Mouse (Mus musculus) embryonic facial prominence, embryonic 10.5 days (tissue): ENCODE results near the gene Ankzf1. TPM values are rescaled to one million over a fixed set of nuclear protein-coding genes. Genes with fewer than 3 reads are reported as not detected.
"Not testable (repeated sequence)": the region's sequence is repeated elsewhere in the genome, so short reads cannot be mapped to it uniquely, and the experiment has no call there.

Source experiments
- DNase-seq: peaks from one replicate; pipeline ENCODE4 v3.0.0-alpha.2; 2017; ENCODE audit warnings: low spot score
- H3K27ac ChIP-seq: fragments of 300-500 bp; sonication (generic); replicated peaks from 2 replicates; pipeline ENCODE4 v1.5.1; 2016; ENCODE audit warnings: mild to moderate bottlenecking
- H3K27me3 ChIP-seq: fragments of 300-500 bp; sonication (generic); replicated peaks from 2 replicates; pipeline ENCODE4 v1.6.1; 2016; ENCODE audit warnings: low read depth, mild to moderate bottlenecking; ENCODE audit not compliant: poor library complexity, severe bottlenecking
- H3K36me3 ChIP-seq: fragments of 300-500 bp; sonication (generic); replicated peaks from 2 replicates; pipeline ENCODE4 v1.6.1; 2016; ENCODE audit warnings: mild to moderate bottlenecking, moderate library complexity
- H3K4me1 ChIP-seq: fragments of 300-500 bp; sonication (generic); 2 replicates; pipeline ENCODE4 v1.6.1; 2016
- H3K4me3 ChIP-seq: fragments of 300-500 bp; sonication (generic); 2 replicates; pipeline ENCODE4 v1.5.1; 2016; ENCODE audit warnings: mild to moderate bottlenecking, moderate library complexity
- H3K9me3 ChIP-seq: fragments of 300-500 bp; sonication (generic); 2 replicates; pipeline ENCODE4 v1.6.1; 2016; ENCODE audit warnings: mild to moderate bottlenecking
- WGBS: fragments of 180-500 bp; shearing (Covaris S2); methylation state at CpG from one replicate; pipeline ENCODE4 v1.1.7; 2016; 5-methylcytosine and 5-hydroxymethylcytosine counted together
- polyA plus RNA-seq: library from polyadenylated mRNA; unstranded; fragments of >200 nt; fragmentation: Nextera tagmentation; extraction: Ambion mirVana; gene quantifications from 2 replicates; pipeline ENCODE4 v1.2.1, GENCODE M21; 2016

Ankzf1 gene
- polyA plus RNA-seq, 1 experiment from 2014 or later = 22.9 TPM

GRCm38 (mm10) chr1:75219078-75219477 lies 27.1 kb downstream of the Ankzf1 start:
- Histone ChIP-seq H3K27ac (no peak overlapping the region), H3K36me3 (peaks cover 21% of the 10 kb centered on the region), H3K27me3 (peaks cover 85% of the 10 kb centered on the region), H3K4me3 (peak overlapping the region; percentile 63), H3K9me3 (no peaks in the 10 kb centered on the region), H3K4me1 (peaks cover 25% of the 10 kb centered on the region)
- under 1% methylated on average over 24 of the region's 24 CpGs for WGBS
- DNase-seq = peak; percentile 80

- no peaks in the 10 kb centered on the region for H3K9me3 ChIP-seq
- H3K4me1 ChIP-seq = peaks cover 25% of the 10 kb centered on the region
- peak within 1 kb of the TSS; percentile 32; the same call in 1 of the 2 replicates for H3K27ac ChIP-seq
- peak; percentile 60 for DNase-seq
- H3K4me3 ChIP-seq = peak within 1 kb of the TSS; percentile 63
- peaks cover 16% of the 10 kb centered on the region for H3K36me3 ChIP-seq
- peaks cover 85% of the 10 kb centered on the region for H3K27me3 ChIP-seq
- WGBS = 1% methylated on average over 34 of the region's 34 CpGs
Measured at GRCm38 (mm10) chr1:75219531-75219930, 27.6 kb downstream of the Ankzf1 start, which contains the start of gene Tuba4a. TSS of gene Tuba4a (minus strand) at chr1:75219865.

GRCm38 (mm10) chr1:75221538-75221937 lies 29.6 kb downstream of the Ankzf1 start:
- Histone ChIP-seq H3K4me3 (no peak overlapping the region), H3K27ac (no peak overlapping the region), H3K36me3 (no peaks in the 10 kb centered on the region), H3K9me3 (no peaks in the 10 kb centered on the region), H3K4me1 (peaks cover 25% of the 10 kb centered on the region), H3K27me3 (peaks cover 71% of the 10 kb centered on the region)
- 84% methylated on average over 3 of the region's 3 CpGs for WGBS
- no peak for DNase-seq

- Histone ChIP-seq H3K9me3 (no peaks in the 10 kb centered on the region), H3K36me3 (no peaks in the 10 kb centered on the region), H3K27me3 (peaks cover 57% of the 10 kb centered on the region), H3K4me1 (peaks cover 20% of the 10 kb centered on the region), H3K27ac (no peak overlapping the region), H3K4me3 (no peak overlapping the region)
- DNase-seq = no peak
- 82% methylated on average over 6 of the region's 6 CpGs for WGBS
Measured at GRCm38 (mm10) chr1:75222926-75223325, 31.0 kb downstream of the Ankzf1 start.

GRCm38 (mm10) chr1:75223532-75223931 lies 31.6 kb downstream of the Ankzf1 start:
- Histone ChIP-seq H3K27me3 (peaks cover 51% of the 10 kb centered on the region), H3K4me1 (peaks cover 14% of the 10 kb centered on the region), H3K9me3 (no peaks in the 10 kb centered on the region), H3K27ac (no peak overlapping the region), H3K4me3 (no peak overlapping the region), H3K36me3 (no peaks in the 10 kb centered on the region)
- no peak for DNase-seq
- WGBS = 77% methylated on average over 6 of the region's 6 CpGs

- Histone ChIP-seq H3K4me3 (no peak overlapping the region), H3K27me3 (peaks cover 31% of the 10 kb centered on the region), H3K27ac (no peak overlapping the region), H3K36me3 (no peaks in the 10 kb centered on the region), H3K9me3 (no peaks in the 10 kb centered on the region), H3K4me1 (no peaks in the 10 kb centered on the region)
- WGBS = 75% methylated on average over 3 of the region's 3 CpGs
- DNase-seq = no peak
Measured at GRCm38 (mm10) chr1:75225473-75225872, 33.5 kb downstream of the Ankzf1 start.

GRCm38 (mm10) chr1:75226138-75226537 lies 34.2 kb downstream of the Ankzf1 start:
- no peak overlapping the region for H3K4me3 ChIP-seq
- H3K36me3 ChIP-seq = no peaks in the 10 kb centered on the region
- no peak overlapping the region for H3K27ac ChIP-seq
- H3K27me3 ChIP-seq = peaks cover 25% of the 10 kb centered on the region
- H3K9me3 ChIP-seq = no peaks in the 10 kb centered on the region
- no peaks in the 10 kb centered on the region for H3K4me1 ChIP-seq
- DNase-seq = no peak
- WGBS = 69% methylated on average over 2 of the region's 2 CpGs

GRCm38 (mm10) chr1:75227653-75228052 lies 35.7 kb downstream of the Ankzf1 start:
- 56% methylated on average over 1 of the region's 1 CpGs for WGBS
- no peak for DNase-seq
- no peaks in the 10 kb centered on the region for H3K36me3 ChIP-seq
- H3K4me1 ChIP-seq = no peaks in the 10 kb centered on the region
- H3K4me3 ChIP-seq = no peak overlapping the region
- H3K9me3 ChIP-seq = no peaks in the 10 kb centered on the region
- no peak overlapping the region for H3K27ac ChIP-seq
- H3K27me3 ChIP-seq = peaks cover 9% of the 10 kb centered on the region

- 79% methylated on average over 4 of the region's 4 CpGs for WGBS
- Histone ChIP-seq H3K4me1 (no peaks in the 10 kb centered on the region), H3K4me3 (no peak overlapping the region), H3K27ac (no peak overlapping the region), H3K9me3 (no peaks in the 10 kb centered on the region), H3K27me3 (peaks cover 4% of the 10 kb centered on the region), H3K36me3 (no peaks in the 10 kb centered on the region)
- no peak for DNase-seq
Measured at GRCm38 (mm10) chr1:75229158-75229557, 37.2 kb downstream of the Ankzf1 start.

- no peak for DNase-seq
- 74% methylated on average over 7 of the region's 7 CpGs for WGBS
- H3K9me3 ChIP-seq = no peaks in the 10 kb centered on the region
- peaks cover 12% of the 10 kb centered on the region for H3K27me3 ChIP-seq
- H3K4me3 ChIP-seq = no peak overlapping the region
- H3K27ac ChIP-seq = no peak overlapping the region
- H3K4me1 ChIP-seq = no peaks in the 10 kb centered on the region
- no peaks in the 10 kb centered on the region for H3K36me3 ChIP-seq
Measured at GRCm38 (mm10) chr1:75230335-75230994, 38.5 kb downstream of the Ankzf1 start.

- WGBS = 80% methylated on average over 4 of the region's 4 CpGs
- Histone ChIP-seq H3K27ac (no peak overlapping the region), H3K27me3 (peaks cover 12% of the 10 kb centered on the region), H3K4me3 (no peak overlapping the region), H3K9me3 (no peaks in the 10 kb centered on the region), H3K36me3 (no peaks in the 10 kb centered on the region), H3K4me1 (peaks cover 6% of the 10 kb centered on the region; the same call in 1 of the 2 replicates)
- no peak for DNase-seq
Measured at GRCm38 (mm10) chr1:75231224-75231623, 39.3 kb downstream of the Ankzf1 start.

- no peaks in the 10 kb centered on the region for H3K36me3 ChIP-seq
- WGBS = 69% methylated on average over 5 of the region's 5 CpGs
- H3K9me3 ChIP-seq = no peaks in the 10 kb centered on the region
- no peak for DNase-seq
- no peak within 1 kb of the TSS for H3K27ac ChIP-seq
- H3K27me3 ChIP-seq = peaks cover 12% of the 10 kb centered on the region
- no peak within 1 kb of the TSS for H3K4me3 ChIP-seq
- H3K4me1 ChIP-seq = peaks cover 11% of the 10 kb centered on the region
Measured at GRCm38 (mm10) chr1:75231664-75232152, 39.8 kb downstream of the Ankzf1 start, which contains the start of gene A630095N17Rik. TSS of gene A630095N17Rik (minus strand) at chr1:75232102.

GRCm38 (mm10) chr1:75232489-75232888 lies 40.5 kb downstream of the Ankzf1 start:
- Histone ChIP-seq H3K27me3 (peaks cover 12% of the 10 kb centered on the region; the same call in 1 of the 2 replicates), H3K4me1 (peaks cover 18% of the 10 kb centered on the region)
- H3K27ac ChIP-seq, DNase-seq, H3K36me3 ChIP-seq, H3K4me3 ChIP-seq, H3K9me3 ChIP-seq: not testable (repeated sequence)
- 59% methylated on average over 4 of the region's 4 CpGs for WGBS
